Mouse (Mus musculus): ENCODE measurements around the gene Agmat.

Gene Agmat

GRCm38 (mm10) chr4:141781201-141781985 lies 34.9 kb downstream of the Agmat start:
- DNase-seq, result no peak

DNA sequence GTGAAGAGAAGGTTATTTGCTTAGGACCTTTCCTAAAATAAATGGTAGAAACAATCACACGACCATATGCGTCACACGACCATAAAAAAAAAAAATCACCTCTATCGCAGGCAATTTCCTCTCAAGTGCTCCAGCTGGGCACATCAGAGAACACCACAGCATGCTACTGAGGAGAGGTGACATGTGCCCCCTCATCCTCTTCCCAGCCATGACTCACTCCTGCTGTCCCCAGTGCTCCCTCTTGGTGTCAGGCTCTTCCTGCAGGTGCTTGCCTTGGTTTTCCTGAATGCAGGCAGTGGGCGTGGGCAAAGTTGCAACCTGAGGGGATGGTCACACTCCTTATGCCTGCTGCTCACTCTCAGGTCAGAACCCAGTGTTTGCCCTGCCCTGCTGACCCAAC lies 38.4 kb downstream of the Agmat start:
- no peak for DNase-seq

- no peak for DNase-seq
Measured at GRCm38 (mm10) chr4:141786141-141786540, 39.7 kb downstream of the Agmat start.

DNA sequence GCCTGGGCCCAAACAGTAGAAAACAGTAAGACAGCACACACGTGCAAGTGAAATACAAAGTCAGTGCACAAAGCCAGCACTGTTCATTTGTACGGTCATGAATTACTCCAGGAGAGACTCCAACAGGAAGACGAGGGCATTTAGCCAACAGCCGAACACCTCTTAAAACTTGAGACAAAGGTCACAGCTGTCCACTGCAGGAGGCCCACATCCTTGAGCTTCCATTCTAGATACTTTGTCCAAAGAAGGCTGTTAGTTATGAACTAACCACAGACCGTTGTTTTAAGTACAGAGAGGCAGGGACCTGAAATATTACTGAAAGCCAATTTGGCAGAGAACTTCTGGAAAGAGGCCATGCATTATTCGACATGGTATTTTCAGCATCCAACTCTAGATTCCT lies 40.6 kb downstream of the Agmat start:
- no peak for DNase-seq

DNA sequence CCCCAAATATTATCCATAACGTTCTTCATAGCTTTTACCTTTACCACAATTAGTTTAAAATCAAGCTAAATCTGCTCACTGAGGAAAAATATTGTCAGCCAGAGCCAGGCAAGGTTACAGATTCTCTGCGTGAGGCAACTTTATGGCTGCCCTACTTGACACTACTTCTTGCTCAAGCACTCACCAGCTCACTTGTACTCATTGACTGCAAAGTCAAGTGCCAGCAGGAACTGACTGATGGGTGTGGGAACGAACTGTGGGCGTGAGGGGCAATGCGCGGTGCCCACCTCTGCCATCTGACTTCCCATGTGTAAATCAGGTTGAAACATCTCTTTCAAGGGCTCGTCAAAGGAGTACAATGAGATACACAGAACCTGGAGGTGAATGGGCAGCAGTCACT lies 41.0 kb downstream of the Agmat start:
- DNase-seq, result peak; percentile 33

DNA sequence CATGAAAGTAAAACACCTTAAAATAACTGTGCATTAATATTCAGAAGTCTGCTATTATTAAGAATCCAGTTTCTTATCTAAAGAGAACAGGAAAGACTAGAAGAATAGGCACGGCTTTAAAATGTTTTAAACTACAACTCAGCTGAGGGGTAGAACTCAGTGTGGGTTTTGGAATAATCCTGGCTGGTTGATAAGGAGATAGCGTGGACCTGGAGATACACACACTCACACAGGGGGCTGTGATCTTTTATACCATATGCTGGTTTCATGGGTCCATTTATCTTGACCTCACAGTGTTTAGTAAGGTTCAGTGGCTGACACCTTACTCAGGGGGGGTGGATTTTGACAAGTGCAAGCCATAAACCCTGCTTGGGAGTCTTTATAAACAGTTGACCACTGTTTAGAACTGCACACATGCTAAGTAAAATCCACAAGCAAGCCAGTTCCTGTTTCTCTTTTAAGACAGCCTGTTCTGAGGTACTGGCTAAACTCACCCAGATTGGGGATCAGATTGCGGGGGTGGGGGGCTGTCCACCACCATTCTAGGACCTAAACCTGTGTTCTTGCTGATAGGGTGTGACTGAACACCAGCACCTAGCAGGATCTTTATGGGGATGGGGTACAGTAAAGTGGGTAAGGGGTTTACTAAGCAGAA lies 43.2 kb downstream of the Agmat start:
- DNase-seq, result no peak

DNA sequence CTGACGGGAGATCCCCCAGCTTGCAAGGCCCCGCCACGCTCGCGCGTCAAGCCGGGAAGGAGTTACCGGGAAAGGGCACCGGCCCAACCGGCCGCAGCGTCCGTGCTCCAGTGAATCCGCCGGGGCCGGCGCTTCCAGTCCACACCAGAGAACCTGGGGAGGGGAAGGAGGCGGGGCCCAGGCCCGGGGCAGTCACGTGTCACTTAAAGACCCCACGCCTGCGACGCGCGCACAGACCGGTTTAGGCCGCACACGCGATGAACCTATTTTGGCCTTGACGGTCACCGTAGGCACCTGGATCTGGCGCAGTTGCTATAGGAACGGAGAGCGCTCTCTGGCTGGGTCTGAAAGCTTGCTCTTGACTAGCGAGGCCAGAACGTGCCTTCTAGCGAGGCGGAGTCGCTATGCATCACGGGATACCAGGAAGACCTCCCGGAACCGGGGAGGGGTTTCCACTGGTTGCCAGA lies 44.1 kb downstream of the Agmat start, which contains the start of gene Dnajc16:
Dnajc16 (minus strand) TSS at position 408 of the 467 bp plus-strand sequence.
- peak; percentile 97 for DNase-seq

- no peak for DNase-seq
Measured at GRCm38 (mm10) chr4:141791486-141791885, 45.0 kb downstream of the Agmat start.

DNA sequence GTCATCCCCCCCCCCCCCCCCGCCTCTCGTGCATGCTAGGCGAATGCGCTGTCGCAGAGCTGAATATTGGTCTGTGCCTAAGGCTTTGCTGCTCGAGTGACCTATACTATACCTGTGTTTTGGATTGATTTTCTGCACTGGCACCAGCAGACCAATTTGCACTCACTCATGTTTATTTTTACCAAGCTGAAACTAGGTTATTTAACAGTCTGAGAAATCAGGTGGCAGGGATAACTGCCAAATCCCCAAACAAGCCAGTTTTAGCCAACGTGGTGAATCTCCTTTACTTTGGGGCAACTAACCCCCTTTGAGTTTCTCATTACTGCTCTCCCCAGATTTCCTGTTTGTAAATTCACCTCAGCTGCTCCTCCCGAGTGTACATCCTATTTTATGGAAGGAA lies 45.5 kb downstream of the Agmat start:
- no peak for DNase-seq

DNA sequence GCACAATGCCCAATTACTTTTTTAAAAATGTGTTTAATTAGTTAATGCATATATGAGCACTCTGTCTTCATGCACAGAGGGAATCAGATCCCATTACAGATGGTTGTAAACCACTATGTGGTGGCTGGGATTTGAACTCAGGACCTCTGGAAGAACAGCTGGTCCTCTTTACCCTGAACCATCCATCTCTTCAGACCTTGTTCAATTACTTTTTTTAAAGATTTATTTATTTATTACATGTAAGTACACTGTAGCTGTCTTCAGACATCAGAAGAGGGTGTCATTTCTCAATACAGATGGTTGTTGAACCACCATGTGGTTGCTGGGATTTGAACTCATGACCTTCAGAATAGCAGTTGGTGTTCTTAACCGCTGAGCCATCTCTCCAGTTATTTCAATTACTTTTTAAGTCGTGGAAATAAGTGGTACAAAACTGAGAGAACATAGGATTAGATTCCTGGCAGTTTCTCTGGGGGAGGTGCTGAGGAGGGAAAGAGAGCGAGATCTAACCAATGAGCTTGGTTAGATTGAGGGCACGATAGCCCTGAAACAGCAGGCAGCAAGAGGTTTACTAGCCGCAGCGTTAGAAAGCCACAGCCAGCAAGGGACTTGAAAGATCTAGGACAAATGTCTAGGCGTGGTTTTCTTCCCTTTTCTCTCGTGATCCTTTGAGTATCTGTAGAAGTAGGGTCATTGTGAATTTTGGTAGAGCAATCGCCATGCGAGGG lies 46.2 kb downstream of the Agmat start:
- DNase-seq, result peak; percentile 15

DNA sequence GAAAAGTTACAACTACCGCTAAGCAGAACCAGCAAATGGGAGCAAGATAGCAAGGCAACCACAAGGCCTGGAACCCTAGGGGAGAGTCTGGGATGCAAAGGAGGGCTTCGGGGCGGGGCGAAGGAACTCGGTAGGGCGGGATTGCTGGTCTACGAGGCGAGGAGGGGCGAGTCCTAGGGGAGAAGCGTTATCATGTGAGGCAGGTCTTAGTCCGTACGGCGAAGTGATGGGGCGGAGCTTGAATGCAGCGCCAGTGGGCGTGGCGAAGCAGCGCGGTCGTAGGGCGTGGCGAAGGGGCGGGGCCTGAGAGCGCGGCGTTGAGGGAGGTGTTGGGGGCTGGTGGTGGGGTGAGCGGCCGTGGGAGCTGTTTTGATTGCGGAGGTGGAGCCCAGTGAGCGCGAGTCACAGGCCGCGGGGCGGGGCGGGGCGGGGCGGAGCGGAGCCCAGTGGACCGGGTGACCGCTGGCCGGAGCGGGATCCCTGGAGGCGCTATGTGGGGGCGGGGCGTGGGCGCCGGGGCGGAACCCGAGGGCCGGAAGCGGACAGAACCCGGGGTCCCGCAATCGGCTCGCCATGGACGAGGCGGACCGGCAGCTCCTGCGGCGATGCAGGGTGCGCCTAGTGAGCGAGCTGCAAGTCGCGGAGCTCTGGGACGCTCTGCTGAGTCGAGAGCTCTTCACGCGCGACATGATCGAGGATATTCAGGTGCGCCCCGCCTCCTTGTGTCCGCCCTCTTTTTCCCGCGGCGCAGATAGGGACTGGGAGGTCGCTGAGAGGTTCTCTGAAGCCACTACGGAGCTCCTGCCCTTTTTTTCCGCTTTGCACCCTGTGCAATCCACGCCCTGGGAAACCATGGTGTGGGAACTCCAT lies 47.0 kb downstream of the Agmat start, which contains the start of gene Casp9:
Casp9 (plus strand) TSS at position 331 of the 870 bp plus-strand sequence.
- peak; percentile 99 for DNase-seq

GRCm38 (mm10) chr4:141794152-141794535 lies 47.7 kb downstream of the Agmat start:
- DNase-seq, result no peak

DNA sequence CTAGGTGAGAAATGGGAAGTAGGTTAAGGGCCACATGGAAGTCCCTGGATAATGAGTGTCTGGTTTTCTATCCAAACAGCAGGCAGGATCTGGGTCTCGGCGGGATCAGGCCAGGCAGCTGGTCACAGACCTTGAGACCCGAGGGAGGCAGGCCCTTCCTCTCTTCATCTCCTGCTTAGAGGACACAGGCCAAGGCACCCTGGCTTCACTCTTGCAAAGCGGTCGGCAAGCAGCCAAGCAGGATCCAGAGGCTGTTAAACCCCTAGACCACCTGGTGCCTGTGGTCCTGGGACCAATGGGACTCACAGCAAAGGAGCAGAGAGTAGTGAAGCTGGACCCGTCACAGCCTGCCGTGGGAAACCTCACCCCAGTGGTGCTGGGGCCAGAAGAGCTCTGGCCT lies 49.9 kb downstream of the Agmat start:
- DNase-seq, result no peak

GRCm38 (mm10) chr4:141796954-141797353 lies 50.5 kb downstream of the Agmat start:
- no peak for DNase-seq

DNA sequence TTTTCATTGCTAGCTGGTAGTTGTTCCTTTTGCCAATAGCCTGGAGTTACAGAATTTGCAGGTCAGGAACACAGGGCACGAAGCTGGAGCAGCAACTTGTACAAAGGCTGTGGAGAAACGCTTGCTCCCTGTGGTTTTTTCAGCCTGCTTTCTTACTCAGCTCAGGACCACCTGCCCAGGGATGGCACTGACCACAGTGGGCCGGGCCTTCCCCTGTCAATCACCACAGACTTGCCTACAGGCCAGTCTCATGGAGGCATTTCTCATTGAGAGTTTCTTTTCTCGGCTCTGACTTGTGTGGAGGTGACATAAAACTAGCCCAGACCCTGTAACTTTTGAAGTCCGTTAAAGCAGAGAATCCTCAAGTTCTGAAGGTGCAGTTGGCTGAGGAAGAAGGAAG lies 51.1 kb downstream of the Agmat start:
- no peak for DNase-seq

- no peak for DNase-seq
Measured at GRCm38 (mm10) chr4:141804105-141804504, 57.6 kb downstream of the Agmat start.

- no peak for DNase-seq
Measured at GRCm38 (mm10) chr4:141805886-141806285, 59.4 kb downstream of the Agmat start.
